Mouse (Mus musculus): Measurements from ENCODE around the gene Hnrnph3. TPM values are rescaled to one million over a fixed set of nuclear protein-coding genes. Genes with fewer than 3 reads are reported as not detected.

Gene Hnrnph3
- total and polyA plus RNA-seq, 3 experiments = 7.3 to 28.8 (median 26.2) TPM

GRCm38 (mm10) chr10:63026795-63027160 lies 2.8 kb upstream of the Hnrnph3 start:
- peaks cover 4% of the 10 kb centered on the region; the same call in 1 of the 2 replicates for H3K4me1 ChIP-seq (ENCODE audit: insufficient read depth, low read depth, low read length)
- TF ChIP-seq POLR2AphosphoS5 (IDR thresholded peaks at IDR 0.05; ENCODE audit: insufficient replicate concordance, low read depth, low read length) (no peak), GATA1 (IDR thresholded peaks at IDR 0.05; ENCODE audit: borderline replicate concordance, low read length) (no peak), GATA2 (IDR thresholded peaks at IDR 0.05; ENCODE audit: borderline replicate concordance, low read depth, low read length) (no peak), TAL1 (conservative IDR thresholded peaks at IDR 0.05; ENCODE audit: low read depth, low read length) (no peak), CTCF (IDR thresholded peaks at IDR 0.05; ENCODE audit: low read depth, low read length) (no peak)
- ATAC-seq (ENCODE audit: extremely low read depth, insufficient number of reproducible peaks, low FRiP score, poor library complexity, severe bottlenecking) = no peak
- H3K9me3 ChIP-seq (replicated peaks) = no peaks in the 10 kb centered on the region
- H3K27me3 ChIP-seq (ENCODE audit: insufficient read depth, low read length) = peaks cover 4% of the 10 kb centered on the region
- DNase-seq (ENCODE audit: low spot score) = no peak
- no peak overlapping the region for H3K4me3 ChIP-seq (ENCODE audit: low read depth, low read length)
- no peaks in the 10 kb centered on the region for H3K36me3 ChIP-seq (replicated peaks)

- Histone ChIP-seq H3K9me3 (replicated peaks) (no peaks in the 10 kb centered on the region), H3K27me3 (ENCODE audit: insufficient read depth, low read length) (peaks cover 4% of the 10 kb centered on the region), H3K36me3 (replicated peaks) (no peaks in the 10 kb centered on the region), H3K4me1 (ENCODE audit: insufficient read depth, low read depth, low read length) (peaks cover 5% of the 10 kb centered on the region), H3K4me3 (ENCODE audit: low read depth, low read length) (no peak overlapping the region)
- no peak for TF ChIP-seq GATA1 (IDR thresholded peaks at IDR 0.05; ENCODE audit: borderline replicate concordance, low read length)
- TF ChIP-seq CTCF (IDR thresholded peaks at IDR 0.05; ENCODE audit: low read depth, low read length) = no peak
- DNase-seq (ENCODE audit: low spot score) = no peak
- no peak for ATAC-seq (ENCODE audit: extremely low read depth, insufficient number of reproducible peaks, low FRiP score, poor library complexity, severe bottlenecking)
Measured at GRCm38 (mm10) chr10:63026156-63026794, 2.3 kb upstream of the Hnrnph3 start.

GRCm38 (mm10) chr10:63025491-63026011 lies 1.5 kb upstream of the Hnrnph3 start:
- no peak for ATAC-seq (ENCODE audit: extremely low read depth, insufficient number of reproducible peaks, low FRiP score, poor library complexity, severe bottlenecking)
- Histone ChIP-seq H3K4me1 (ENCODE audit: insufficient read depth, low read depth, low read length) (peaks cover 9% of the 10 kb centered on the region), H3K36me3 (replicated peaks) (no peaks in the 10 kb centered on the region), H3K27me3 (ENCODE audit: insufficient read depth, low read length) (peaks cover 4% of the 10 kb centered on the region), H3K9me3 (replicated peaks) (no peaks in the 10 kb centered on the region), H3K4me3 (ENCODE audit: low read depth, low read length) (no peak overlapping the region)
- no peak for TF ChIP-seq GATA1 (IDR thresholded peaks at IDR 0.05; ENCODE audit: borderline replicate concordance, low read length)
- TF ChIP-seq POLR2AphosphoS5 (IDR thresholded peaks at IDR 0.05; ENCODE audit: insufficient replicate concordance, low read depth, low read length) = no peak
- TF ChIP-seq GATA2 (IDR thresholded peaks at IDR 0.05; ENCODE audit: borderline replicate concordance, low read depth, low read length) = no peak
- TF ChIP-seq CTCF (IDR thresholded peaks at IDR 0.05; ENCODE audit: low read depth, low read length) = no peak
- TF ChIP-seq TAL1 (conservative IDR thresholded peaks at IDR 0.05; ENCODE audit: low read depth, low read length) = no peak
- DNase-seq (ENCODE audit: low spot score) = no peak

GRCm38 (mm10) chr10:63025016-63025415 lies 999 bp upstream of the Hnrnph3 start:
- ATAC-seq (ENCODE audit: extremely low read depth, insufficient number of reproducible peaks, low FRiP score, poor library complexity, severe bottlenecking) (no peak), DNase-seq (ENCODE audit: low spot score) (no peak)
- no peaks in the 10 kb centered on the region; the same call in 1 of the 2 replicates for H3K27me3 ChIP-seq (ENCODE audit: insufficient read depth, low read length)
- H3K9me3 ChIP-seq (replicated peaks) = no peaks in the 10 kb centered on the region
- TF ChIP-seq POLR2AphosphoS5 (IDR thresholded peaks at IDR 0.05; ENCODE audit: insufficient replicate concordance, low read depth, low read length) = no peak
- no peak for TF ChIP-seq CTCF (IDR thresholded peaks at IDR 0.05; ENCODE audit: low read depth, low read length)
- TF ChIP-seq GATA1 (IDR thresholded peaks at IDR 0.05; ENCODE audit: borderline replicate concordance, low read length) = no peak
- TF ChIP-seq TAL1 (conservative IDR thresholded peaks at IDR 0.05; ENCODE audit: low read depth, low read length) = no peak
- TF ChIP-seq GATA2 (IDR thresholded peaks at IDR 0.05; ENCODE audit: borderline replicate concordance, low read depth, low read length) = no peak
- peaks cover 9% of the 10 kb centered on the region for H3K4me1 ChIP-seq (ENCODE audit: insufficient read depth, low read depth, low read length)
- H3K4me3 ChIP-seq (ENCODE audit: low read depth, low read length) = no peak overlapping the region; the same call in 1 of the 2 replicates
- H3K36me3 ChIP-seq (replicated peaks) = no peaks in the 10 kb centered on the region

- Histone ChIP-seq H3K27me3 (ENCODE audit: insufficient read depth, low read length) (no peaks in the 10 kb centered on the region; the same call in 1 of the 2 replicates), H3K36me3 (replicated peaks) (no peaks in the 10 kb centered on the region), H3K4me3 (ENCODE audit: low read depth, low read length) (peak overlapping the region; percentile 77), H3K9me3 (replicated peaks) (no peaks in the 10 kb centered on the region), H3K4me1 (ENCODE audit: insufficient read depth, low read depth, low read length) (peaks cover 9% of the 10 kb centered on the region)
- no peak for TF ChIP-seq GATA1 (IDR thresholded peaks at IDR 0.05; ENCODE audit: borderline replicate concordance, low read length)
- no peak for TF ChIP-seq POLR2AphosphoS5 (IDR thresholded peaks at IDR 0.05; ENCODE audit: insufficient replicate concordance, low read depth, low read length)
- no peak for TF ChIP-seq CTCF (IDR thresholded peaks at IDR 0.05; ENCODE audit: low read depth, low read length)
- no peak for TF ChIP-seq GATA2 (IDR thresholded peaks at IDR 0.05; ENCODE audit: borderline replicate concordance, low read depth, low read length)
- no peak for TF ChIP-seq TAL1 (conservative IDR thresholded peaks at IDR 0.05; ENCODE audit: low read depth, low read length)
- ATAC-seq (ENCODE audit: extremely low read depth, insufficient number of reproducible peaks, low FRiP score, poor library complexity, severe bottlenecking) (peak; percentile 52; the same call in 1 of the 2 replicates), DNase-seq (ENCODE audit: low spot score) (peak; percentile 2)
Measured at GRCm38 (mm10) chr10:63024580-63024910, 528 bp upstream of the Hnrnph3 start.

GRCm38 (mm10) chr10:63023121-63023748 lies 782 bp downstream of the Hnrnph3 start:
- no peak for ATAC-seq (ENCODE audit: extremely low read depth, insufficient number of reproducible peaks, low FRiP score, poor library complexity, severe bottlenecking)
- TF ChIP-seq TAL1 (conservative IDR thresholded peaks at IDR 0.05; ENCODE audit: low read depth, low read length) = no peak
- TF ChIP-seq GATA2 (IDR thresholded peaks at IDR 0.05; ENCODE audit: borderline replicate concordance, low read depth, low read length) = no peak
- no peak for TF ChIP-seq POLR2AphosphoS5 (IDR thresholded peaks at IDR 0.05; ENCODE audit: insufficient replicate concordance, low read depth, low read length)
- TF ChIP-seq CTCF (IDR thresholded peaks at IDR 0.05; ENCODE audit: low read depth, low read length) = no peak
- no peak for TF ChIP-seq GATA1 (IDR thresholded peaks at IDR 0.05; ENCODE audit: borderline replicate concordance, low read length)

More at GRCm38 (mm10) chr10:63023121-63023748, 782 bp downstream of the Hnrnph3 start:
- Histone ChIP-seq H3K9me3 (replicated peaks) (no peaks in the 10 kb centered on the region), H3K4me3 (ENCODE audit: low read depth, low read length) (peak overlapping the region; percentile 77), H3K4me1 (ENCODE audit: insufficient read depth, low read depth, low read length) (peaks cover 11% of the 10 kb centered on the region), H3K36me3 (replicated peaks) (peaks cover 5% of the 10 kb centered on the region), H3K27me3 (ENCODE audit: insufficient read depth, low read length) (no peaks in the 10 kb centered on the region)
- DNase-seq (ENCODE audit: low spot score) = peak; percentile 23

All from G1E (cell line).